Mouse (Mus musculus): Measurements from ENCODE around the gene Tmem216. TPM values are rescaled to one million over a fixed set of nuclear protein-coding genes. Genes with fewer than 3 reads are reported as not detected.
"Not testable (repeated sequence)": the region's sequence is repeated elsewhere in the genome, so short reads cannot be mapped to it uniquely, and the experiment has no call there.

Gene Tmem216
- polyA plus RNA-seq, 1 experiment from 2014 or later = 36.5 TPM

GRCm38 (mm10) chr19:10576690-10577561 lies 20.9 kb upstream of the Tmem216 start, which contains the start of the genes Cyb561a3 and Tmem138:
TSS of gene Cyb561a3 (plus strand) at chr19:10577172.
TSS of gene Tmem138 (minus strand) at chr19:10577362.
- peak; percentile 82 for DNase-seq (ENCODE audit: low read depth, low spot score)
- peak; percentile 92 for ATAC-seq
- TF ChIP-seq CTCF (IDR thresholded peaks at IDR 0.05) = peak; percentile 93
- H3K27me3 ChIP-seq = no peaks in the 10 kb centered on the region
- POLR2A ChIA-PET = interaction anchor here (0.9 to 2.0 kb wide), 3 partner anchors 13 to 29 kb away, joined by 5 to 7 read pairs (median 6); partner anchors contain the start of gene Tkfc
- in situ Hi-C loops (cut with MboI; ENCODE audit: low pct_unique_long_range_greater_than_20kb) = no loop called here
- CTCF ChIA-PET = interaction anchor here (0.7 to 5.2 kb wide), 11 partner anchors 9 to 385 kb away, joined by 3 to 49 read pairs (median 5); partner anchors contain the start of genes Ddb1 and Tkfc

- ChIA-PET CTCF (interaction anchor here (1.2 kb wide), 1 partner anchor 33 kb away, joined by 3 read pairs; no protein-coding TSS in a partner anchor), POLR2A (interaction anchor here (0.7 kb wide), 1 partner anchor 14 kb away, joined by 6 read pairs; no protein-coding TSS in a partner anchor)
- no peak for ATAC-seq
- in situ Hi-C loops (cut with MboI; ENCODE audit: low pct_unique_long_range_greater_than_20kb) = no loop called here
- TF ChIP-seq CTCF (IDR thresholded peaks at IDR 0.05) = no peak
- no peak for DNase-seq (ENCODE audit: low read depth, low spot score)
- no peaks in the 10 kb centered on the region for H3K27me3 ChIP-seq
Observed at GRCm38 (mm10) chr19:10569627-10570026, 13.6 kb upstream of the Tmem216 start.

GRCm38 (mm10) chr19:10565217-10565616 lies 9.2 kb upstream of the Tmem216 start:
- TF ChIP-seq CTCF (IDR thresholded peaks at IDR 0.05) = no peak
- ChIA-PET CTCF (interaction anchor here (0.9 to 6.4 kb wide), 4 partner anchors 10 to 49 kb away, joined by 3 to 42 read pairs (median 6); partner anchors contain the start of genes Cyb561a3 and Tmem138), POLR2A (interaction anchor here (1.1 to 2.0 kb wide), 2 partner anchors 10 to 11 kb away, joined by 4 to 6 read pairs; partner anchors contain the start of genes Cyb561a3, Tmem138 and Tmem216)
- no peak for ATAC-seq
- in situ Hi-C loops (cut with MboI; ENCODE audit: low pct_unique_long_range_greater_than_20kb) = no loop called here
- no peak for DNase-seq (ENCODE audit: low read depth, low spot score)
- H3K27me3 ChIP-seq = no peaks in the 10 kb centered on the region

GRCm38 (mm10) chr19:10564278-10564677 lies 8.2 kb upstream of the Tmem216 start:
- in situ Hi-C loops (cut with MboI; ENCODE audit: low pct_unique_long_range_greater_than_20kb) = loop anchor here (5.0 kb wide), 1 partner anchor 38 kb away; no protein-coding TSS in a partner anchor
- POLR2A ChIA-PET = interaction anchor here (0.8 to 2.0 kb wide), 3 partner anchors 10 to 12 kb away, joined by 3 to 6 read pairs (median 5); partner anchors contain the start of genes Cyb561a3 and Tmem138

GRCm38 (mm10) chr19:10562351-10562750 lies 6.3 kb upstream of the Tmem216 start:
- ChIA-PET POLR2A (interaction anchor here (0.6 to 2.1 kb wide), 7 partner anchors 13 to 334 kb away, joined by 3 to 9 read pairs (median 3); partner anchors contain the start of genes Cyb561a3 and Tmem138), CTCF (interaction anchor here (1.0 to 6.4 kb wide), 11 partner anchors 10 to 147 kb away, joined by 3 to 42 read pairs (median 7); partner anchors contain the start of genes Cyb561a3, Ddb1 and Tmem138)
- ATAC-seq (no peak), DNase-seq (ENCODE audit: low read depth, low spot score) (no peak)
- no peaks in the 10 kb centered on the region for H3K27me3 ChIP-seq
- TF ChIP-seq CTCF (IDR thresholded peaks at IDR 0.05) = no peak
- in situ Hi-C loops (cut with MboI; ENCODE audit: low pct_unique_long_range_greater_than_20kb) = loop anchor here (5.0 kb wide), 1 partner anchor 40 kb away; no protein-coding TSS in a partner anchor

More at GRCm38 (mm10) chr19:10564278-10564677, 8.2 kb upstream of the Tmem216 start:
- H3K27me3 ChIP-seq = no peaks in the 10 kb centered on the region
- no peak for TF ChIP-seq CTCF (IDR thresholded peaks at IDR 0.05)
- CTCF ChIA-PET = interaction anchor here (1.0 to 6.4 kb wide), 6 partner anchors 11 to 50 kb away, joined by 3 to 42 read pairs (median 6); partner anchors contain the start of genes Cyb561a3 and Tmem138
- no peak for ATAC-seq
- no peak for DNase-seq (ENCODE audit: low read depth, low spot score)

- TF ChIP-seq CTCF (IDR thresholded peaks at IDR 0.05) = no peak
- ATAC-seq = peak; percentile 90
- ChIA-PET CTCF (interaction anchor here (1.0 to 6.4 kb wide), 14 partner anchors 10 to 148 kb away, joined by 3 to 42 read pairs (median 5); partner anchors contain the start of genes Cyb561a3, Ddb1 and Tmem138), POLR2A (interaction anchor here (0.7 to 2.1 kb wide), 8 partner anchors 14 to 334 kb away, joined by 3 to 9 read pairs (median 4); partner anchors contain the start of genes Cyb561a3 and Tmem138)
- no peaks in the 10 kb centered on the region for H3K27me3 ChIP-seq
- in situ Hi-C loops (cut with MboI; ENCODE audit: low pct_unique_long_range_greater_than_20kb) = loop anchor here (5.0 kb wide), 1 partner anchor 41 kb away; no protein-coding TSS in a partner anchor
- no peak for DNase-seq (ENCODE audit: low read depth, low spot score)
Observed at GRCm38 (mm10) chr19:10561558-10562314, 5.7 kb upstream of the Tmem216 start.

- CTCF ChIA-PET = interaction anchor here (2.0 to 6.4 kb wide), 3 partner anchors 42 to 150 kb away, joined by 7 to 42 read pairs (median 22); partner anchors contain the start of gene Ddb1
- ATAC-seq (no peak), DNase-seq (ENCODE audit: low read depth, low spot score) (no peak)
- no peaks in the 10 kb centered on the region for H3K27me3 ChIP-seq
- TF ChIP-seq CTCF (IDR thresholded peaks at IDR 0.05) = peak; percentile 78
- POLR2A ChIA-PET = interaction anchor here (1.9 kb wide), 1 partner anchor 44 kb away, joined by 11 read pairs; the partner anchor contains the start of genes Ddb1 and Tkfc
- in situ Hi-C loops (cut with MboI; ENCODE audit: low pct_unique_long_range_greater_than_20kb) = loop anchor here (5.0 kb wide), 1 partner anchor 42 kb away; no protein-coding TSS in a partner anchor
Observed at GRCm38 (mm10) chr19:10560108-10560507, 4.1 kb upstream of the Tmem216 start.

GRCm38 (mm10) chr19:10557837-10558375 lies 1.9 kb upstream of the Tmem216 start:
- peak; percentile 64 for TF ChIP-seq CTCF (IDR thresholded peaks at IDR 0.05)
- H3K27me3 ChIP-seq; ATAC-seq; in situ Hi-C loops (cut with MboI; ENCODE audit: low pct_unique_long_range_greater_than_20kb); CTCF ChIA-PET; DNase-seq (ENCODE audit: low read depth, low spot score): not testable (repeated sequence)
- POLR2A ChIA-PET = interaction anchor here (1.9 to 3.1 kb wide), 2 partner anchors 46 to 47 kb away, joined by 11 to 17 read pairs; partner anchors contain the start of genes Ddb1 and Tkfc

GRCm38 (mm10) chr19:10557430-10557829 lies 1.4 kb upstream of the Tmem216 start:
- H3K27me3 ChIP-seq = no peaks in the 10 kb centered on the region
- ChIA-PET CTCF (interaction anchor here (3.4 kb wide), 1 partner anchor 45 kb away, joined by 11 read pairs; no protein-coding TSS in a partner anchor), POLR2A (interaction anchor here (0.7 to 3.1 kb wide), 3 partner anchors 18 to 222 kb away, joined by 3 to 17 read pairs (median 4); partner anchors contain the start of genes Ddb1 and Tkfc)
- ATAC-seq (no peak), DNase-seq (ENCODE audit: low read depth, low spot score) (no peak)
- no peak for TF ChIP-seq CTCF (IDR thresholded peaks at IDR 0.05)
- in situ Hi-C loops (cut with MboI; ENCODE audit: low pct_unique_long_range_greater_than_20kb) = no loop called here
